Mouse (Mus musculus) c-Kit-positive CD71-positive TER-119-positive erythroid progenitor cells, embryonic 14.5 days (primary cell): ENCODE results near the gene Palm.

Experiments used
- DNase-seq: peaks from one replicate; pipeline ENCODE4 v3.0.0-alpha.2; 2013; ENCODE audit warnings: low spot score

Palm gene

GRCm38 (mm10) chr10:79824413-79824812 lies 31.0 kb downstream of the Palm start:
- no peak for DNase-seq

GRCm38 (mm10) chr10:79831583-79831982 lies 38.2 kb downstream of the Palm start:
- DNase-seq: no peak

- no peak for DNase-seq
Observed at GRCm38 (mm10) chr10:79832026-79832785, 38.8 kb downstream of the Palm start.

- no peak for DNase-seq
Observed at GRCm38 (mm10) chr10:79832786-79833181, 39.4 kb downstream of the Palm start.

- DNase-seq: peak; percentile 59
Observed at GRCm38 (mm10) chr10:79834769-79835398, 41.5 kb downstream of the Palm start.

- no peak for DNase-seq
Observed at GRCm38 (mm10) chr10:79836918-79837317, 43.5 kb downstream of the Palm start.

GRCm38 (mm10) chr10:79838151-79838550 lies 44.8 kb downstream of the Palm start:
- DNase-seq: no peak

GRCm38 (mm10) chr10:79840091-79840490 lies 46.7 kb downstream of the Palm start:
- no peak for DNase-seq

- DNase-seq: no peak
Observed at GRCm38 (mm10) chr10:79840644-79841551, 47.5 kb downstream of the Palm start.

- DNase-seq: no peak
Observed at GRCm38 (mm10) chr10:79842322-79842721, 49.0 kb downstream of the Palm start.

GRCm38 (mm10) chr10:79843476-79843875 lies 50.1 kb downstream of the Palm start:
- no peak for DNase-seq

GRCm38 (mm10) chr10:79846553-79846952 lies 53.2 kb downstream of the Palm start:
- DNase-seq: no peak

- no peak for DNase-seq
Observed at GRCm38 (mm10) chr10:79849941-79850628, 56.7 kb downstream of the Palm start.

- DNase-seq: no peak
Observed at GRCm38 (mm10) chr10:79851653-79852052, 58.3 kb downstream of the Palm start.

- no peak for DNase-seq
Observed at GRCm38 (mm10) chr10:79852107-79852789, 58.9 kb downstream of the Palm start.

GRCm38 (mm10) chr10:79852827-79853226 lies 59.5 kb downstream of the Palm start:
- DNase-seq: no peak

GRCm38 (mm10) chr10:79853392-79853791 lies 60.0 kb downstream of the Palm start:
- DNase-seq: peak; percentile 55

- DNase-seq: peak; percentile 100
Observed at GRCm38 (mm10) chr10:79853860-79854795, 60.8 kb downstream of the Palm start, which contains the start of gene Ptbp1. Ptbp1 (plus strand) TSS chr10:79854427.

- DNase-seq: peak; percentile 53
Observed at GRCm38 (mm10) chr10:79854801-79855541, 61.6 kb downstream of the Palm start.
